Mouse (Mus musculus): ENCODE measurements around the gene H2-Q1.
"Not testable (repeated sequence)": the region's sequence is repeated elsewhere in the genome, so short reads cannot be mapped to it uniquely, and the experiment has no call there.

Gene H2-Q1

DNA sequence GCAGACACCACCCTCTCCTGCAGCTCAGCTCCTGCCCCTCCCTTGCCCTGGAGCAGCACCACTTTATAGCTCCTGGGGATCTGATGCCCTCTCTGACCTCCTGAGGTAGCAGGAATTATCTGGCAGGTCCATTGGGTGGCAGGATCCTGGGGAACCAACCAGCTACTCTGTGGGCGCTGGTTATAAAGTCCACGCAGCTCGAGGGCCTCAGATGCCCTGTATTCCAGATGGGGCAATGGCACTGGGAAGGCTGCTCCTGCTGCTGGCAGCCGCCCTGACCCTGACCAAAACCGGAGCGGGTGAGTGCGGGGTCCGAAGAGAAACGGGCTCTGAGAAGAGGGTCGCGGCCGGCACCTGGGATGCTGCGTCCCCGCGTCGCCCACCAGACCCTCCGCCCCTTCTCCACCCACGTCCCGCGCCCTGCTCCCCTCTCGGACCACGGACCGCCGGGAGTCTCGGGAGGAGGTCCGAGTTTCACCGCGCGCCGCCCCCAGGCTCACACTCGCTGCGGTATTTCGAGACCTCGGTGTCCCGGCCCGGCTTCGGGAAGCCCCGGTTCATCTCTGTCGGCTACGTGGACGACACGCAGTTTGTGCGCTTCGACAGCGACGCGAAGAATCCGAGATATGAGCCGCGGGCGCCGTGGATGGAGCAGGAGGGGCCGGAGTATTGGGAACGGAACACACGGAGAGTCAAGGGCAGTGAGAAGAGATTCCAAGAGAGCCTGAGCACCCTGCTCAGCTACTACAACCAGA, at the start of gene H2-Q1:
Gene H2-Q1 (plus strand): TSS at position 79 of the 755 bp plus-strand sequence.
- no peak for DNase-seq

DNA sequence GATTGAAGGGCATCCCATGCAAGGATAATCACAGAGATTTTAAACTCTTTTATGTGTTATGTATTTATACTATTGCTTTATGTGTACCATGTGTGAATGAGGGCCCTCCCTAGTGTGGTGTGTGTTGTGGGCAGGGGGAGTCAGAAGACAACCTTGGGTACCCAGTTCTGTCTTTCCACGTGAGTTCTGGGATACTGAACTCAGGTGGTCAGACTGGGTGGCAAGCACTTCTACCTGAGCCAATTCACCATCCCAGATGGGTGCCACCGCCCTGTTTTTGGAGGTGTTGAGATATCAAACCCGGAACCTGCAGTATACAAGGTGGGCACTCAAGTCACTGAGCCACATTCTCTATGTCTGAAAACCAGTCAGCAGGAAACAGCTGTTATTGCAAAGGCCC, 48.0 kb upstream of the H2-Q1 start:
- DNase-seq = no peak

DNA sequence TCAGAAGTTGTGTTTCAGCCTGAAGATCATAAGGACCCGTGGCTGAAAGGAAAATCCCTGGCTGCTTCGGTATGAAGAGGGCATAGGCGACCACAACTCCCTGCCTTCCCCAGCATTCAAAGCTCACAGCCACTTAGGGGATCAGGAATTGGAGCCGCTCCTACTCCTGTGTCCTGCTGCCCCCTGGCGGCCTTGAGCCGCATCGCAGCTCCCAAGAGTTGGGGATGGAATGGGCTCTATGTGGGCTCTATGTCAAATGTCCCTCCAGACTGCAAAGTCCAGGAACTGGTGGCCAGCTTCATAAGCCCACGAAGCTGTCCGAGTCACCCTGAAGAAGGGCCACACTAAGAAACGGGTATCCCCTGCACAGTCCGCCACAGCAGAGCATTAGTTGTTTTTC, 45.4 kb upstream of the H2-Q1 start:
- peak; percentile 81 to 91 for DNase-seq

DNA sequence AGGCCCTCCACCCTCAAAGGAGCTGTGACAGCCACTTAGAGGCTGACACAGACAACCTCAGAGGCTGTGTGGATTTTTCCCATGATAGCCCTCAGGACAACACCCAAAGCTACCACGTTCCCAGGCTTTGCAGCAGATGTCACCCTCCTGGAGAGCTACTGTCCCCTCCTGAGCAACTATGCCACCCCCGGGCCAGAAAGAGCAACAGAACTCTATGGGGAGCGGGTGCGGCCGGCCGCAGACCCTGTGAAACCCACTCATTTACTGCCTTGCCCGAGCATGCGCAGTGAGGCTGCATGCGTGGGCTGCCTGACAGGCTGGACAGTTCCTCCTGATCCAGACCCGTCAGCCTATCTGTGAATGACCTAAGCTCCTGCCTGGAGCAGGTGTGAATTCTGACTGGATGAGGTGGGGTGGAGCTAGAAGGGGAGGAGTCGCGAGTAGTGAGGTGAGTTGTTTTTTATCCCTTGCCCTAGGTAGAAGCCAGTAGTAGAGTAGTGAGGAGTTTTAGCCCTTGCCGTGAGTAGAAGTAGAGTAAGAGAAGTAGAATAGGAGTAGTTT, 43.8 kb upstream of the H2-Q1 start:
- DNase-seq = no peak

DNA sequence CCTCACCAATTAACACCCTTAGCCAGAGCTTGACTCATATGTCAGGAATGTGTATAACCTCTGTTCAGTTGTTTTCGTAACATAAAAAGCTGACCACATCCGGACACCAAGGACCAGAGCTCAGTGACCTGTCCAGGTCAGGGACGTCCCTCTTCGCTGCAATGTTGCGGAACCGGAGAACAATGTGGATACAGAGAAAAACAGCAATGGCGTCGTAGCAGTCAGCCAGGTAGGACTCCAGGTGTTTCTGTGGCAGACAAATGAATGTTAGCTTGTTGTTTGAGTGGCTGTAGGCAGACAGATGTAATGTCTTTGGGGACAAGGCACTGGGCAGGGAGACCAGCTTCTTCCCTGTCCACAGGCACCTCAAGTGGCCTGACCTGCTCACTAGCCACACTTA, 42.2 kb upstream of the H2-Q1 start:
- no peak for DNase-seq

DNA sequence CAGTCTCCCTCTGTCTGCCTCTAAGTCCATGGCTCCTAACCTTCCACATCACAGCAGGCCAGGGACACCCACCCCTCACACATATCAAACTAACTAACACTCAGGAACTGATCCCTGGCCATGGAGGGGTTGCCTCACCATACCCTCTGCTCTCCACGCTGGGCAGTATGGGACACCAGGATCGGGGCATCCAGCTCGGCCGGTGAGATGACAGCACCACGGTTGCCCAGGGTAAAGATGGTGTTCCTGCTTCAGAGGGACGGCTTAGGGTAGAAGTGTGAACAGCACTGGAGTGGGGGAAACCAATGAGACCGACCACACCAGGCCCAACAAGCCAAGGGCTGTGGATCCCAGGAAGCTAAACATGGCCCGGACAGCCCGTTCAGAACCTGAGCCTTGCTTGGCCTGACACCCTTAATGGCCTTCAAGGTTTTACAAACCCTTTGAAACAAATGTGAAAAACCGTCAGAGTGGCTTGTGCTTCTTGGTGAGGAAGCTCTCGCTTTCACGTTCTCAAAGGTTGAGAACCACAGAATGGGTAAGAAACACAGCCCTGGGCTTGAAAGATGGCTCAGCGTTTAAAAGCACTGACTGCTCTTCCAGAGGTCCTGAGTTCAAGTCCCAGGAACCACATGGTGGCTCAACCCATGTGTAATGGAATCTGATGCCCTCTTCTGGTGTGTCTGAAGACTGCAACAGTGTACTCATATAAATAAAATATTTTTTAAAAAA, 41.1 kb upstream of the H2-Q1 start:
- DNase-seq = no peak

DNA sequence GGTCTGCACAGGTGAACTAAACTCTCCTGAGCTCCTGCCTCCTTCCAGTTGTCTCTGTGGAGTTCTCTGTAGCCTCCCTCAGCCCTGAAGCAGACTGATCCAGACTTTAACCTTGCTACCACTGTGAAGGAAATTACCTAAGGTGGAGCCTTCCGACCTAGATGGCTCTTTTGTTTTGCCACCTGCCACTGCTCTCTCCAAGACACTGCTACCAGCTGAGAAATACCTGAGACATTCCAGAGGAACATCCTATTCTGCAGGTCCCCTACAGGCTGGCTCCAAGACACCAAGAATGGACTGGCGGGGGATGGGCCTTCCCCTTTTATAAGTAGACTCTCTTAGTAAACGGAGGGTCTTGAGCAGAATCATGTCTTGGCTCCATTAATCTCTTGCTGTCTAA, 39.9 kb upstream of the H2-Q1 start:
- DNase-seq = no peak

DNA sequence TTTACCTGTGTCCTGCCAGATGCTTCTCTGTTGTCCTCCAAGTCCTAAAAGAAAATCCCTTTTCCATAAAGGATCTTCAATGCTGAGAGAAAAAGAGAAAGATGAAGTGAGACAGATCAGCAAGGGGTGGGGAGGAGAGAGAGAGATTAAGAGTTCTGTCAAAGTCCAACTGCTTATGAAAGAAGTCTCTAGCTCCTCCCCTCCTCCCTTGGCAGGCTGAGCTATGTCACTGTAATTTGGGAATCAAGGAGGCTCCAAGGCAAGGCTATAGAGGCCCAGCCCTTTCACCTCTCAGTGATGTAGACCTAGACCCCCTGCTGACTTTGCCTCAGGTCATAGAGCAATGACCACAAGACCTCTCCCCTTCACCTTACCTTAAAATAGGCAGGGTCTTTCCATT, 34.8 kb upstream of the H2-Q1 start:
- DNase-seq = no peak

DNA sequence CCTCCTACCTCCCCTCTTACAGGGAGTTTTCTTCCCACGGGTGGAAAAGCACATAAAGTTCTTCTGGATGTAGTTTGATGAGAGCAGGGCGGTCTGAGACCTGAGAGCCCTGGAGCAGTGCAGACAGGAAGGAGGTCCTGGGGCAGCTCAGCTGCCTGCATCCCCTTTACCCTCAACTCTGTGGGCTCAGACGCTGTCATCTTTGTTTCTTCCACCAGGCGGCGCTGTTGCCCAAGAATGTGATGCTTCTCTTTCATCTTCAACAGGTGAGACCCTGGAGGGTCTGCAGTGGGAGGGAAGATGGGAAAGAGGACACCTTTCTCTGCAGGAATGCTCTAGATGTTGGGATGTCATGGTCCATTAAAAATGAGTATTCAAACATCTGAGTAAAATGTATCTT, 24.4 kb upstream of the H2-Q1 start:
- peak; percentile 33 to 49 for DNase-seq

DNA sequence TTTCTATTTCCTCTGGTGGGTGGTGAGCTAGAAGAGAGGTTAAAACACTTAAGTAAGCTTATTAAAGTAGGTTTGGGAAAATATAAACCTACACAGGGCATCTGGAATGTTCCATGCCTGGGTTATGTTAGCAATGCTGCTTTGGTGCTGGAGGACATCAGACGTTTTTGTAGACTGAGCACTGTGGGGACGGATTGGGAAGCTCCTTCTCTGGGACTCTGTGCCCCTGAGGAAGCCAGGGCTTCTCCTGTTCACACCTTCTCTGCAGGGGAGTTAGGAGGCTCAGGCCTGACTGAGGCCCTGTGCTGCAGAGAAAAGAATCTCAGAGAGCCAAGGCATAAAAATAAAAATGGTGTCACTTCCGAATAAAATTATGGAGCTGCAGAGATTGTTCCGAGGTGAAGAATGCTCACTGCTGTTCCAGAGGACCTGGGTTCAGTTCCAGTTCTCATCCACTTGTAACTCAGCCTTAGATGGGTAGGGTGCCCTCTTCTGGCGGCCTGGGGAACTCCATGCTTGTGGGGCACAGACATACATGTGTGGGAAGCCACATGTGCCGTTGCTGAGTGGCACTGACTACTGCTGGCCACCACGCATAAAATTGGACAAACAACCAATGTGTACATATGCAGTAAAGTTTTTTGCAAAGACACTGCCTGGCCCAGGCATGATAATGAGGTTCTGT, 19.8 kb upstream of the H2-Q1 start:
- DNase-seq = not testable (repeated sequence)

DNA sequence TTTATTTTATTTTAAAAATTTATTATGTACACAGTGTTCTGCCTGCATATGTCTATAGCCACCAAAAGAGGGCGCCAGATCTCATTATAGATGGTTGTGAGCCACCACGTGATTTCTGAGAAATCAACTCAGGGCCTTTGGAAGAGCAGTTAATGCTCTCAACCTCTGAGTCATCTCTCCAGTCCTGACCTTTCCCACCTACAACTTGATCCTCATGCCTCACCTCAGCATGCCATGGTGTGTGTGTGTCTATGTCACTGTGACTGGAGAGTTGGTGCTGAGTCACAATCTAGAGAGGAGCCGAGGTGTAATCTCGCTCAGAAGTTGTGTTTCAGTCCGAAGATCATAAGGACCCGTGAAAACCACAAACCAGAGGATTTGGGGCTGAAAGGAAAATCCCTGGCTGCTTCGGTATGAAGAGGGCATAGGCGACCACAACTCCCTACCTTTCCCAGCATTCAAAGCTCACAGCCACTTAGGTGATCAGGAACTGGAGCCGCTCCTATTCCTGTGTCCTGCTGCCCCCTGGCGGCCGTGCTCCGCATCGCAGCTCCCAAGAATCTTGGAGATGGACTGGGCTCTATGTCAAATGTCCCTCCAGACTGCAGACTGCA, 18.5 kb upstream of the H2-Q1 start:
- DNase-seq = peak; percentile 82 to 92

DNA sequence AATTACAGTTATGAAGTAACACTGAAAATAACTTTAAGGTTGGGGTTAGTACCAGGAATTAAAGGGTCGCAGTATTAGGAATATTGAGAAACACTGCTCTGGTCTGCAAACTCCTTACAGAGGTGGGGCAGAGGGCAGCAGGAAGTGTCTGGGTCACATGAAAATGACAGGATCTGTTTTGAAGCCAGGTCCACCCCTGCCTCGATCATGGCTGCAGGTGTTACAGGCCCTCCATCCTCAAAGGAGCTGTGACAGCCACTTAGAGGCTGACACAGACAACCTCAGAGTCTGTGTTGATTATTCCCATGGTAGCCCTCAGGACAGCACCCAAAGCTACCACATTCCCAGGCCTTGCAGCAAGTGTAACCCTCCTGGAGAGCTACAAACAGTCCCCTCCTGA, 16.9 kb upstream of the H2-Q1 start:
- no peak for DNase-seq

DNA sequence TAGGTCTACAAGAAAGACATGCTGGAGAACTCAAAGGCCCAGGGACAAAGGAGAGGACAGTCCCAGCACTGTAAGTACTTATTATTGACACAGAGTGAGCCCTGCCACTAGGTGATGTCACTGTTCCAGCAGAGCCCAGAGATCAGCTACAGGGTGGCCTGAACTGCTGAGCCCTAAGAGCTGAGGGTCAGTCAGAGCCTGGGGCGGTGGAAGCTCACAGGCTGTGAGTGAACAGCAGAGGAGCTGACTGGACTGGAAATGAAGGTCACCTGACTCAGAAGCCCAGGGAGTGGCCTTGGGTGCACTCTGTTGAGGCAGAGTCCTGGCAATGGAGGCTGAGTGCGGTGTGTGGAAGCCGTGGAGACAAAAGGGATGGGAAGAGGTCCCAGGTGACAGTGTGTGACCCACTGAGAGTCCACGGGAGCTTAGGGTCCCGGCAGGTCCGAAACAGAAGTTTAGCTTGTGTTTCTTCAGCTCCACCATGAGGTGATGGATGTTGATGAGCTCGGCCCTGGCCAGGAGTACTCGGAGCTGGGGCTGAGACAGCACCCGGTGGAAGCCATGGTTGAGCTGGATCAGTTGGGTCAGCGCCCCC, 16.4 kb upstream of the H2-Q1 start:
- DNase-seq = no peak

DNA sequence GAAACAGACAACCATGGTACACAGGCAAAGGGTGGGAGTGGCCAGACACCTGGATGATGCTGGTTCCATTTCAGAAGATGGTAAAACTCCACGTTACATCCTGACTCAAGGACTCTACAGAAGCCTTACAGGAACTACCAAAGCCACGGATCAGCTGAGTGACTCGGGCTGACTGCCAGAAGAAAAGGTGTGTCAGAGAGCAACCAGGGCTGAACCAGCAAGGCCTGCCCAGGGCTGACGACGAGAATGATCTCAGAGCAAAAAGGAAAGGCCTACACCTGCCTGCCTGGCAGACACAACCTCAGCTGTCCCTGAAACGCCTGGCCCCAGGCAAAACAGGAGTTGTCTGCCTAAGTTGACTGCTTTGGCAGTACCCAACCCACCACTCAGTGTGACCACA, 15.7 kb upstream of the H2-Q1 start:
- DNase-seq = no peak

DNA sequence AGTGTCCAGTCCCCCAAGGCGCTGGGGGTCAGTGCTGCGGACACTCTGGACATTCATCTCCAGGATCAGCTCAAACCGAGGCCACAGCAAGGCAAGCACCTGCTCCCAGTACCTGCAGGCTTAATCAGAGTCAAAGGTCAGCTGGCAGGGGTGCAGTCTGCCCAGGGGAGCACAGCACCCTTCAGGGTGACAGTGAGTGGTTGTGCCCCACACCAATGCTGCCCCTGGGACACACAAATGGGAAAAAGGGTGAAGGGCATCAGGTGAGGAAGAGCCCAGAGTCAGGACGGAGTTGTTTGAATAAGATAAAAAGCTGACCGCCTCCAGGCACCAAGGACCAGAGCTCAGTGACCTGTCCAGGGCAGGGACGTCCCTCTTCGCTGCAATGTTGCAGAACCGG, 15.3 kb upstream of the H2-Q1 start:
- not testable (repeated sequence) for DNase-seq

DNA sequence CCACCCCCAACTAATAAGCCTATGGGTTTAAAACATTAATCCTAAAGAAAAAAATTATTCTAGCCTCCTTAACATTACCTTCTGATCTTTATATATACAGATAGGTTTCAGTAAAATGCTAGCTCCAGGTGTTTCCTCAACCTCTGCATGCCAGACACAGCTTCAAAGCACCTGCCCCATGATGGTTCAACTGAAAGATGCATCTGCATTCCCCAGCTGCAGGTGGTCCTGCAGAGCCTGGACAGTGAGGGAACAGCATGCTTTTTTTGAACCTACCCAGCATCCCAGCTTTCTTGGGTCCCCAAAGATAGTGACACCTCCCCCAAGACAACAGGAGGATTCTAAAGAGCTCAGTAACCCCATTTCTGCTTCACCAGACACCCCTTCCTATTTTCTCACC, 1.5 kb upstream of the H2-Q1 start:
- DNase-seq = no peak

DNA sequence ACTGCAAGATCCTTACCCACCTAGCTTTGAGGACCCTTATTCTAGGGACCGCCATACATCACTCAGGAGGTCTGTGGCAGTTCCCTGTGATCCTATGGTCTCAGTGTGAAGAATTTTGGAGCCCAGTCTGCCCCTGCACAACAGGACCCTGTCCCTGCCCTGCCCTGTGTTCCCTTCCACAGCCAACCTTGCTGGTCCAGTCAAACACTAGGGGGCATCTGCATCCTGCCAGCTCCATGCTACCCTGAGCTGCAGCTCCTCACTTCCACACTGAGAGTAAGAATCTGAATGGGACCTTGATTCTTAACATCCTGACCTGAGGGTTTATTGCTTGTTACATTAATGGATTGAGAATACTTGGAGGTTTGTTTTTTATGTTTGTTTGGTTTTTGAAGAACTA, 4.9 kb downstream of the H2-Q1 start:
- not testable (repeated sequence) for DNase-seq

DNA sequence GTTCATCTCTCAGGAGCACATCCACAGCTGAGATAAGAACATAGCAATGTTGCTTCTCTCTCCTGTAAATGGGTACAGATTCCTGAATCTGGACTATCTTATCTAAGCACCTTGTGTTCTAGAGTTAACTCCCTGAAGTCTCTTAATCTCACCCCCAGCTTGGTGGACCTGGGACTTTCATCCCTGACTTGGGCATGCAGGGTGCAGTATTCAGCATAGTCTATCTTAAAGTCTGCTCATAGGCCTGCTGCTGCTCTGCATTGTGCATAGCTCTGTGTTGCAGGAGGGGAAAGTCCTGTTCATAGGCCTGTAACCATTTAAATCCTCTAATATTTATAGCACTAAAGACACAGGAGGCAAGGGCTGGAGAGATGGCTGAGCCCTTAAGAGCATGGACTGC, 5.8 kb downstream of the H2-Q1 start:
- not testable (repeated sequence) for DNase-seq

DNA sequence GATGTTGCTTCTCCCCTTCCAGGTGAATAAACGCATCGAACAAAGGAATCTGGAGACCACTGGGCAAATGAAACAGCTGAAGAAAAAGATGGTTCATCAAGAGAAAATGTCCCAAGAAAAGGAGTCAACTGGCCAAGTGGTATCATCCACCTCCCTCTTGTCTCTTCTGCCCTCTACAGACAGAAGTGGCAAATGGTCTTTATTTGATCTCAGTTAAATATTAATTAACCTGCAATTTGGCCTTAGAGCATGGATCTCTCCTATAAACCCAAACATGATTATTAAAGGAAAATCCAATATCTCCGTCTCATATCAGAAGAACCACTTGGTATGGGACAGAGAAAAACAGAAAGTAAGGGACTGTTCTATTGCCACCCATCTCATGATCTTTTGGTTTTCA, 9.5 kb downstream of the H2-Q1 start:
- not testable (repeated sequence) for DNase-seq

DNA sequence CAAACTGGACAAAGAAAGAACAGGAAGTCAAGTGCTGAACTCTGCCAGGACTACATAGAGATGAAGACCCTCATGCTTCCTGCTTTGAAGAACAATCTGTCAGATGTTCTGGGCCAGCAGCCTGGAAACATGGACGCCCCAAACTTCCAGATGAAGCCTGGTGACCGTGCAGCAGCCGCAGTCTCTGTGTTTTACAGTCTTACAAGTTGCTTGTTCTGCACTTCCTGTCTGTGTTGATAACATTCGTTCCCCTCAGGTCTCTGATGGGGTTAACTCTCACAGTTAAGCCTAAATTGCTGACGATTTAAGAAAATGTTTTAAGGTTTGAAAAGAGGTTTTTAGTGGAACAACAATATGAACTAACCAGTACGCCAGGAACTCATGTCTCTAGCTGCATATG, 11.3 kb downstream of the H2-Q1 start:
- DNase-seq = not testable (repeated sequence)

DNA sequence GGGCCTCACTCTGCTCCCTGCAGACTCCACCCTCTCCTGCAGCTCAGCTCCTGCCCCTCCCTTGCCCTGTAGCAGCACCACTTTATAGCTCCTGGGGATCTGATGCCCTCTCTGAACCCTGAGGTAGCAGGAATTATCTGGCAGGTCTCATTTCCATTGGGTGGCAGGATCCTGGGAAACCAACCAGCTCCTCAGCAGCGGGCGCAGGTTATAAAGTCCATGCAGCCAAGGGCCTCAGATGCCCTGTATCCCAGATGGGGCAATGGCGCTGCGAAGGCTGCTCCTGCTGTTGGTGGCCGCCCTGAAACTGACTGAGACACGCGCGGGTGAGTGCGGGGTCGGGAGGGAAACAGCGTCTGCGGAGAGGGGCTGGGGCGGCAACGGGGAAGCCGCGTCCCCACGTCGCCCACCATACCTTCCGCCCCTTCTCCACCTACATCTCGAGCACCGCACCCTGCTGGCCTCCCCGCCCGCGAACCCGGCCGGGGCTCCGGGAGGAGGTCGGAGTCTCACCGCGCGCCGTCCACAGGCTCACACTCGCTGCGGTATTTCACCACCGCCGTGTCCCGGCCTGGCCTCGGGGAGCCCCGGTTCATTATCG, 22.0 kb downstream of the H2-Q1 start, which contains the start of gene H2-Q2:
Gene H2-Q2 (plus strand): TSS at position 172 of the 601 bp plus-strand sequence.
- no peak for DNase-seq
